Mouse (Mus musculus): Measurements from ENCODE around the gene Poldip3. TPM values are rescaled to one million over a fixed set of nuclear protein-coding genes. Genes with fewer than 3 reads are reported as not detected.

The Poldip3 gene
- polyA plus RNA-seq (2014; fragmentation: Nextera tagmentation; extraction: Ambion mirVana): 143 and 145 TPM in 2 replicates

DNA sequence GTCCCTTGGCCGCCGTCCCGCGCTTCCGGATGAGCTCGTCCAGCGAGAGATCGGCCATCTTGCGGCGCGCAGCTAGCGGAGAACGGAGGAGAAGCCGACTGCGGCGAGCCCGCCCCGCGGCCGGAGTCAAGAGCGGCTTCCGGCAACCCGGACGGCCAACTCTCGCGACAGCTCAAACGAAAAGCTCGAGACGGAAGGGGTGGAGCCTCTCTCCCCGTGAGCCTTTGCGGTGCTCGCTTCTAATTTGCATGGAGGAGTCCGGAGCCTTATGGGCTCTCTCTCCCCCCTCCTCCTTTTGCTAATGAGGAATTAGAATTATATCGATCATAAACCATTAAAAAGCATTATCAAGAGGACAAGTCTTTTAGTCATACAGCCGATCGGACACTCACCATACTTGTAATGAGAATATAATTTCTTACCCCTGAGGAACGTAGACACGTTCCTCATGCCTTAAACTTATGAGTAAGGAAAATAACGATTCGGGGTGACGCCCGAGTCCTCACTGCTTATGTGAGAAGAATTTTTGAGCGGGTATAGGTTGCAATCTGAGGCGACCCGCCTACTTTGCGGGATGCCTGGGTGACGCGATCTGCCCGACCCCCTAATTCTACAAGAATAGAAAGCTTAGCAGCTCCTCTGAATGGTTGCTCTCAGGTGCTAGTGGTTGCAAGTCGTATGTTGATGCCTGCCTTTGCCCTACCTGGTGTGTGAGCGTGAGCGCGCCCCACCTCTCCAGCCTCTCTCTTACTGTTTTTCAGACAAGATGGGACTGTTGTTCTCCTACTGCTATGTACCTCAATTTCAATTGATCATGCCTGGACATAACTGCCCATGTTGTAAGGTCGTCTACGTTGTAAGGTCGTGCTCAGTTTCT, at the start of gene Poldip3:
Gene Poldip3 (minus strand): TSS at position 189 of the 877 bp plus-strand sequence.
- H3K27me3 ChIP-seq (ENCODE audit: control insufficient read depth, insufficient read depth, low read length): no peaks in the 10 kb centered on the region
- no peaks in the 10 kb centered on the region for H3K9me3 ChIP-seq (ENCODE audit: control insufficient read depth, low read length)
- peak within 1 kb of the TSS; percentile 82 for H3K4me3 ChIP-seq (replicated peaks; ENCODE audit: low read length)
- peak within 1 kb of the TSS; percentile 89 for H3K9ac ChIP-seq
- H3K4me1 ChIP-seq (replicated peaks; ENCODE audit: control insufficient read depth, insufficient read depth, low read length): peaks cover 10% of the 10 kb centered on the region
- peak within 1 kb of the TSS; percentile 98 for H3K27ac ChIP-seq
- ATAC-seq (ENCODE audit: low FRiP score): peak; percentile 94
- peak; percentile 99 for DNase-seq (ENCODE audit: low spot score)
- under 1% methylated on average over 56 of the region's 56 CpGs for WGBS
- peaks cover 22% of the 10 kb centered on the region for H3K36me3 ChIP-seq (replicated peaks; ENCODE audit: control insufficient read depth, insufficient read depth)
- peak within 1 kb of the TSS; percentile 93 for H3K4me2 ChIP-seq (replicated peaks)

DNA sequence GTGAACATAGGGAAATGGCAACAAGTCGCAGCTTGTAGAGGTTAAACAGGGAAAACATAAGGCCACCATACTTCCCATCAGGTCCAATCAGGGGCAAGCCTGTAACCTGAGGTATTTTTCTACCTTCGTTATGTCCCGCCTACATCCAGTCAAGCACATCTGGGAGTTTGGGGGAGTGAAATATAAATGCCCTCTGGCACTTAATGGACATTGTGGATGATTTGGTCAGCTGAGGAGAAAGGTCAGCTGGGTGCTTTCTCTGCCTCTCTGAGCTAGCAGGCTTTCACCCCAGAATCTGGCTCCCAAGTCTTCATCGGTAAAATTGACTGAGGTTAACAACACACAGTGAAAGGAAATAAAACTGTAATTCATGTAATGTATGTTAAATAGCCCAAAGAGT, 44.2 kb upstream of the Poldip3 start:
- Histone ChIP-seq H3K27me3 (ENCODE audit: control insufficient read depth, insufficient read depth, low read length) (no peaks in the 10 kb centered on the region), H3K9me3 (ENCODE audit: control insufficient read depth, low read length) (0 out of 2 replicates have a peak, but pooled peaks cover 4% of the 10 kb centered on the region), H3K4me2 (replicated peaks) (no peak overlapping the region), H3K27ac (no peak overlapping the region), H3K4me3 (replicated peaks; ENCODE audit: low read length) (no peak overlapping the region), H3K9ac (no peak overlapping the region), H3K4me1 (replicated peaks; ENCODE audit: control insufficient read depth, insufficient read depth, low read length) (no peaks in the 10 kb centered on the region), H3K36me3 (replicated peaks; ENCODE audit: control insufficient read depth, insufficient read depth) (no peaks in the 10 kb centered on the region)
- 93% methylated on average over 4 of the region's 4 CpGs for whole genome bisulfite sequencing
- DNase-seq (ENCODE audit: low spot score): no peak
- no peak for ATAC-seq (ENCODE audit: low FRiP score)

DNA sequence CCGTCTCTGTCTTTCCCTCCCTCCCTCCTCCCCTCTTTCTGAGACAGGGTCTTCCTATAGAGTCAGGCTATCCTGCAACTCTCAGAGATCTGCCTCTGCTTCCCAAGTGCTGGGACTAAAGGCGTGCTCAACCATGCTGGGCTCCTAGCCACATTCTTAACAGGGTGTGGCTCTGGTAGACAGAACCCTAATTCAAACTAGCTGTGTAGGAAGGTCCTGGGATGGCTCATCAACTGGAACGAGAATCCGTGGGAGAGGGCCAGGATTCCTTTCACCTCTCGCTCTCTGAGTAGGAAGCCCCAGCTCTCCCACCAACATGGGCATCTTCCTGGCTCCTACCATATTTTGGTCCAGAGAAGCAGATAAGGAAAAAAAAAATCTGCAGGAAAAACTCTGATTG, 33.2 kb upstream of the Poldip3 start:
- Histone ChIP-seq H3K4me2 (replicated peaks) (no peak overlapping the region), H3K27me3 (ENCODE audit: control insufficient read depth, insufficient read depth, low read length) (no peaks in the 10 kb centered on the region), H3K9me3 (ENCODE audit: control insufficient read depth, low read length) (no peaks in the 10 kb centered on the region), H3K4me3 (replicated peaks; ENCODE audit: low read length) (no peak overlapping the region), H3K4me1 (replicated peaks; ENCODE audit: control insufficient read depth, insufficient read depth, low read length) (no peaks in the 10 kb centered on the region), H3K9ac (no peak overlapping the region), H3K27ac (no peak overlapping the region), H3K36me3 (replicated peaks; ENCODE audit: control insufficient read depth, insufficient read depth) (no peaks in the 10 kb centered on the region)
- no peak for DNase-seq (ENCODE audit: low spot score)
- ATAC-seq (ENCODE audit: low FRiP score): no peak
- WGBS: 71% methylated on average over 5 of the region's 5 CpGs

DNA sequence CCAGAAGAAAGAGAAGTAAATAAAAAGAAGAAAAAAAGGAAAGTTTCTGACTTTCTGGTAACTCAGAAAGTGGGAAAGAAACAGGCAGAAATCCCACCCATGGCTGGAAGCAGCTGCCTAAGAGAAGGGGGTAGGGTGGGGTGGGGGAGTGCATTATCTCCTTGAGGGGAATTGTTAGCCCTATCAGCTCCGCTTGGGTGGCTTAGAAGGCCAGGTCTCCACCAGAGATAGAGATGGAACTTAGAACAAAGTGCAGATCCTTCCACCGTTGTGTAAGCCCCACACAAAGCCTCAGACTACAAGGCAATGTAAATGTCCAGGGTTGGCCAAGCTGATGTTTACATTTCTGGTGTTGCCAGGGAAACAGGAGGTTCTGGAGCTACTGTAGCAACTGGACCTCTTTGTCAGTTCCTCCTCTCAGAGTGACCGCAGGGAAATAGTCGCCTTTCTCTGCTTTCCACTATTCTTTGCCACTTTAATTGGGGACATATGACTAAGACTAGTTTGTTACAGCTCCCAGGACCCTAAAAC, 32.7 kb upstream of the Poldip3 start:
- 54% methylated on average over 4 of the region's 4 CpGs for WGBS
- no peak for DNase-seq (ENCODE audit: low spot score)
- no peak overlapping the region for H3K9ac ChIP-seq

DNA sequence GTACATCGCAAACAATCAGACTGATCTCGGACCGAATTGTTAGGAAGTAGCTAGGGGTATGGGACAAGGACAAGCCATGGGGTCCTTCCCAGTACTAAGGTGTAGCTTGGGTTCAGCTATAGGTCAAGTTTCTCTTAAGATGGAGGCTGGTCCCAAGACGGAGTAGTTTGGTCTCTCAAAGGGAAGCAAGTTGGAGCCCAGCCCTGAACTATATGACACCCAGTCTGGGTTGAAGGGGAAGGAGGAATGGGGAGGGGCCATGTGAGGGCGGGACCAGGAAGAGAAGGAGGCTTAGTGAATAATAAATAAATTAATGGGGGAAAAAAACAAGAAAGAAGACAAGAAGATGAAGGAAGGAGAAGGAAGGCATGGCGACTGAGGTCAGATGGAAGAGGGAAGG, 30.8 kb upstream of the Poldip3 start:
- no peak overlapping the region for H3K4me2 ChIP-seq (replicated peaks)
- 91% methylated on average over 6 of the region's 6 CpGs for WGBS

More for the DNA sequence above, 32.7 kb upstream of the Poldip3 start:
- Histone ChIP-seq H3K9me3 (ENCODE audit: control insufficient read depth, low read length) (no peaks in the 10 kb centered on the region), H3K4me3 (replicated peaks; ENCODE audit: low read length) (no peak overlapping the region), H3K27me3 (ENCODE audit: control insufficient read depth, insufficient read depth, low read length) (no peaks in the 10 kb centered on the region), H3K36me3 (replicated peaks; ENCODE audit: control insufficient read depth, insufficient read depth) (no peaks in the 10 kb centered on the region), H3K4me2 (replicated peaks) (no peak overlapping the region), H3K4me1 (replicated peaks; ENCODE audit: control insufficient read depth, insufficient read depth, low read length) (no peaks in the 10 kb centered on the region), H3K27ac (no peak overlapping the region)
- no peak for ATAC-seq (ENCODE audit: low FRiP score)

DNA sequence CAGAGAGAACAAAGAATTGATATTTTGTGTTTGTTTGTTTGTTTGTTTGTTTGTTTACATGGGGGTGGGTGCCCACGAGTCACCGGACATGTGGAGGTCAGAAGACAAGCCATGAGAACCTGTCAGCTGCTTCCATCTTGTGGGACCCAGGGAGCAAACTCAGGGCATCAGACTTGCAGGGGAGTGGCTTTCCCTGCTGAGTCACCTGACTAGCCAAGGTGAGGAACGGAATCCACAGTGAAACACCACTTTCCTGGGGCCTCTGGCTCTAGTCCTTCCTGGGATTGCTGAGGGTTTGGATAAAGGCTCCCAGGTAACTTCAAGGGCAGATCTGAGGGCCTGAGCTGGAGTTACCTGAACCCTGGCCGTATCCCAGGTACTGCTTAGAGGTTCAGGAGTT, 27.5 kb upstream of the Poldip3 start:
- ATAC-seq (ENCODE audit: low FRiP score) (no peak), DNase-seq (ENCODE audit: low spot score) (no peak)
- H3K27ac ChIP-seq: no peak overlapping the region
- no peak overlapping the region for H3K4me2 ChIP-seq (replicated peaks)
- H3K9me3 ChIP-seq (ENCODE audit: control insufficient read depth, low read length): no peaks in the 10 kb centered on the region
- H3K27me3 ChIP-seq (ENCODE audit: control insufficient read depth, insufficient read depth, low read length): no peaks in the 10 kb centered on the region
- no peaks in the 10 kb centered on the region for H3K36me3 ChIP-seq (replicated peaks; ENCODE audit: control insufficient read depth, insufficient read depth)
- H3K9ac ChIP-seq: no peak overlapping the region
- 86% methylated on average over 4 of the region's 4 CpGs for WGBS
- no peak overlapping the region for H3K4me3 ChIP-seq (replicated peaks; ENCODE audit: low read length)
- H3K4me1 ChIP-seq (replicated peaks; ENCODE audit: control insufficient read depth, insufficient read depth, low read length): no peaks in the 10 kb centered on the region; the same call in 1 of the 2 replicates

More for the DNA sequence above, 30.8 kb upstream of the Poldip3 start:
- no peak overlapping the region for H3K4me3 ChIP-seq (replicated peaks; ENCODE audit: low read length)
- no peaks in the 10 kb centered on the region for H3K9me3 ChIP-seq (ENCODE audit: control insufficient read depth, low read length)
- H3K4me1 ChIP-seq (replicated peaks; ENCODE audit: control insufficient read depth, insufficient read depth, low read length): no peaks in the 10 kb centered on the region
- no peak overlapping the region for H3K9ac ChIP-seq
- no peaks in the 10 kb centered on the region for H3K36me3 ChIP-seq (replicated peaks; ENCODE audit: control insufficient read depth, insufficient read depth)
- ATAC-seq (ENCODE audit: low FRiP score): no peak
- H3K27ac ChIP-seq: no peak overlapping the region
- no peaks in the 10 kb centered on the region for H3K27me3 ChIP-seq (ENCODE audit: control insufficient read depth, insufficient read depth, low read length)
- no peak for DNase-seq (ENCODE audit: low spot score)

DNA sequence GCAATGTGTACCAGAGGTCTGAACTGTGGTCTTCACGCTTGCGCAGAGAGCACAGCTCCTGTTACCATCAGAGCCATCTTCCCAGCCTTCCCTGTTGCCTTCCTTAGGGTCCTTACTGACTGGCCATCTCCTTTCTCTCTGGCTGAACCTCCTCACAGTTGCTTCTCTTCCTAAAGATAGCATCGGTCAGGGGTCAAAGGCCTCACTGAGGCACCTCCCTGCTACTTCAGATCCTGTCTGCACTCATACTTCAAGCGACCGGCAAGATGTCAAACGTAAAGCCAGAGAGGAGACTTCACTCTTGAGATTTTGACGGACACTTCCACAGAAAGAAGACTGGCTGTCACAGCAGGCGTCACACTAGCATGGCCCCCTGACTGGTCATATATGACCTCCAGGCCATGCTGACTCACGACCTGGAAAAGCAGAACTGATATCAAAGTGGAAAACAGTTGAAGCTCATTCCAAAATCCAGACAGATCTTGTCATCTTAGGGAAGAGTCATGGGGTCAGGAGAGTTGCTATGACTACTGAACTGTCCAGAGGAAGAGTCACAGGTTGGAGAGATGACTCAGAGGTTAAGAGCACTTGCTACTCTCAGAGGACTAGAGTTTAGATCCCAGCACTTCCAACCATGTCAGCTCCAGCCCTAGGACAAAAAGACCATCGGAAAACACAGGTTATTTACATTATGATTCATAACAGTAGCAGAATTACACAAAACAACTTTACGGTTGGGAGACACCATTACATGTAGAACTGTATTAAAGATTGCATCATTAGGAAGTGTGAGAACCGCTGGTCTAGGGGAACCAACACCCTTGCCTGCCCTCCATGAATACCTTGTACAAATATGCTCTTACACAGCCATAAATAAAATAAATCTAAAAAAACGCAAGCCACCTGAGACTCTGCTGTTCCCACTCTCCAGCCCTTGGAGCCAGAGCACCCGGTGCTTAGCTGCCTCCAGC, 25.0 kb upstream of the Poldip3 start:
- Histone ChIP-seq H3K4me2 (replicated peaks) (no peak overlapping the region), H3K4me3 (replicated peaks; ENCODE audit: low read length) (no peak overlapping the region), H3K36me3 (replicated peaks; ENCODE audit: control insufficient read depth, insufficient read depth) (no peaks in the 10 kb centered on the region), H3K27ac (no peak overlapping the region), H3K9me3 (ENCODE audit: control insufficient read depth, low read length) (no peaks in the 10 kb centered on the region), H3K27me3 (ENCODE audit: control insufficient read depth, insufficient read depth, low read length) (no peaks in the 10 kb centered on the region), H3K4me1 (replicated peaks; ENCODE audit: control insufficient read depth, insufficient read depth, low read length) (peaks cover 15% of the 10 kb centered on the region), H3K9ac (no peak overlapping the region)
- no peak for DNase-seq (ENCODE audit: low spot score)
- no peak for ATAC-seq (ENCODE audit: low FRiP score)
- WGBS: 91% methylated on average over 14 of the region's 14 CpGs

DNA sequence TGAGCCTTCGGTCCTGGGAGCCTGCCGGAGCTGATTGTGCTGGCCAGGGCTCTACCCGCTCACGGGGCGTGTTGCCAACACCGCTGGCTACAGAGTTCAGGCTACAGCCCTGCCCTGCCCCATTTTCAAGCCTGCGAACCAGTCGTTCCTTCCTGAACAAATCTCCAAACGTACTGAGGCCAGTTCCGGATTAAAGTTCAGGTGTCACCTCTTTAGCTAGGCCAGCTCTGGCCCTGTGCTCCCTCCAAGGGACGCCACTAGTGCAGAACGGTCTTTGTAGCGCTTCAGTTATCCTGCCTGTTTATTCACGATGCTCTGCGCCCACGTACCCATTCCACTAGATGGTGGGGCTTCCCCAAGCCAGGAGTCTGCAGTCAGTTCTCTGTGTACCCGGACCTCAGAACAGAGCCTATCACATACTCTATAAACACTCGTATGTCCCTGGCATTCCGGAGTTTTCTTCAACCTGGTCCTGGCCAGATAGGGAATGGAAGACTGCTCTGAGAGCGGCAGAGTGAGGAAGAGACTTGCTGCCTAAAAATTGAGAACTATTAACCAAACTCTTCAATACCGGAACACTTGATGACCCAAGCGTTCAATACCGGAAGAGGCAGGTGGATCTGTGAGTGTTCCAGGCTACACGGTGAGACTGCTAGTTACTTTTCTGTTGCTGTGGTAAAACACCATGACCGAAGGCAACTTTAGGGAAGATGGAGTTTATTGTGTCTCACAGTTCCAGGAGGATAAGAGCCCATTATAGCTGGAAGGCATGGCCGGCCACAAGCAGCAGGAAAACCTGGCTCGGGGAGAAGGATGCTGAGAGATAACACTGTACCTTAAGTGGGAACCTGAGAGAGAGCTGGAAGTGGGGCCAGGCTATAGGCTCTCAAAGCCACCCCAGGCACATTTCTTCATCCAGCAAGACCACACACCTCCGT, 23.6 kb upstream of the Poldip3 start, which contains the start of gene Cyb5r3:
Gene Cyb5r3 (minus strand): TSS at position 101 of the 938 bp plus-strand sequence.
- peak within 1 kb of the TSS; percentile 97 for H3K4me3 ChIP-seq (replicated peaks; ENCODE audit: low read length)
- peaks cover 17% of the 10 kb centered on the region for H3K4me1 ChIP-seq (replicated peaks; ENCODE audit: control insufficient read depth, insufficient read depth, low read length)
- peak within 1 kb of the TSS; percentile 91 for H3K4me2 ChIP-seq (replicated peaks)
- ATAC-seq (ENCODE audit: low FRiP score) (peak; percentile 68), DNase-seq (ENCODE audit: low spot score) (peak; percentile 37)
- H3K9me3 ChIP-seq (ENCODE audit: control insufficient read depth, low read length): no peaks in the 10 kb centered on the region
- H3K27ac ChIP-seq: peak within 1 kb of the TSS; percentile 92
- WGBS: 34% methylated on average over 28 of the region's 28 CpGs
- no peaks in the 10 kb centered on the region for H3K27me3 ChIP-seq (ENCODE audit: control insufficient read depth, insufficient read depth, low read length)
- peak within 1 kb of the TSS; percentile 94 for H3K9ac ChIP-seq
- no peaks in the 10 kb centered on the region for H3K36me3 ChIP-seq (replicated peaks; ENCODE audit: control insufficient read depth, insufficient read depth)
